Mouse (Mus musculus) kidney, adult 2 months (tissue): Measurements from ENCODE around the gene Ext2.

Source experiments
- CTCF ChIP-seq: fragments of 200-500 bp; conservative IDR thresholded peaks from 2 replicates; pipeline ENCODE4 v1.5.1; 2011; ENCODE audit warnings: low read depth, mild to moderate bottlenecking, control low read depth, low read length, moderate library complexity, mixed read lengths; ENCODE audit not compliant: insufficient read depth, insufficient read length
- POLR2A ChIP-seq: fragments of 200-500 bp; IDR thresholded peaks from one replicate; pipeline ENCODE4 v1.6.1; 2011; ENCODE audit warnings: low read depth, low read length, control low read depth

DNA sequence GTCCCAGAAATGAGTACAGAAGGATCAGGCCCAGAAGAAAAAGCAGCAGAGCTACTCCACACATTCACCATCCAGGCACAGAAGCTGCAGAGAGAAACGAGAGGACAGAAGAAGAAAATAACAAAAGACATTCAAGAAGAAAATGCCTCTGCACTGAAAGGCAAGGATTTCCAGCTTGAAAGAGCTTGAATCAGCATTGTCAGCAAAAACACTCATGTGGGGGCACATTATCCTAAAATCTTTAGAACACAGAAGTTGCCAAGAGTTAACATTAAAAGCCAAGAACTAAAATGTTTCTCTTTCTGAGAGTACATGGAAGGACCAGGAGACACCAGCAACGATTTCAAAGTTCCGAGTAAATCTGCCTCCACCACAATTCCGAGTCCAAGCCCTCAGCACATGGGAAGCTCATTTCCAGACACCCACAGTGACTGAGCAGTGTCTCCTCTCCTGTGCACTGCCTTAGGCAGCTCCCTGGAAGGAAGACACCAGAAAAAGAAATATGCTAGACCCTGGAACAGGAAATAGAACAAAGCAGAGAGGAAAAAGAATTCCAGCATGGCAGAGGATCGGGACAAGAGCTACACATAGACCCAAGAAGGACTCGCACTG, 69.1 kb downstream of the Ext2 start:
- no peak for TF ChIP-seq CTCF
- no peak for TF ChIP-seq POLR2A
